Comparison of ENCODE assay signal across 41 mouse cellular contexts in genomic region chr10:40575912-40576634, GRCm38 (mm10). TPM values are rescaled to one million over a fixed set of nuclear protein-coding genes. Genes with fewer than 3 reads are reported as not detected.
DNase-seq lines count a peak whose midpoint lies in the region; ATAC-seq and TF ChIP-seq lines count a peak whose summit lies in the region.
"Had no signal": no experiment of that assay in that cellular context is flagged by ENCODE, and none has a peak within 500 bp of the region (broad histone marks: within the 10 kb centered on the region; RNA-seq: fewer than 3 reads in every experiment).

No protein-coding gene starts in this region.

- no peak overlapping the region for H3K4me3 ChIP-seq in liver, postnatal 0 days (ENCODE audit: low read depth, low read length)
- H3K4me3 ChIP-seq: forebrain, embryonic 13.5 days; hindbrain, embryonic 10.5 days; limb, embryonic 10.5 days; limb, embryonic 15.5 days; liver, embryonic 15.5 days; lung, embryonic 15.5 days; neural tube, embryonic 13.5 days; stomach, embryonic 15.5 days had no signal

- TF ChIP-seq EP300 in liver, postnatal 0 days (IDR thresholded peaks at IDR 0.05; ENCODE audit: low read depth) = no peak

- H3K36me3 ChIP-seq in liver, postnatal 0 days (replicated peaks; ENCODE audit: insufficient read depth, low read length) = no peaks in the 10 kb centered on the region
- H3K36me3 ChIP-seq: hindbrain, embryonic 10.5 days; limb, embryonic 10.5 days; limb, embryonic 15.5 days; liver, embryonic 15.5 days; lung, embryonic 15.5 days; neural tube, embryonic 13.5 days; stomach, embryonic 15.5 days had no signal

- peak; percentile 19 for DNase-seq in liver, postnatal 0 days
- no peak for DNase-seq in liver
- DNase-seq in urinary bladder, adult 18-20 months (ENCODE audit: low spot score in 2 of 2) = no peak
- no peak for DNase-seq in heart, adult 8-10 months (ENCODE audit: low spot score)
- DNase-seq in kidney, adult 18-20 months = no peak
- DNase-seq: adrenal gland, adult 2 months; adrenal gland, postnatal 36 days; B cell, adult 2 months; cerebellum, adult 2 months; cerebellum, postnatal 14 days; gastrocnemius, postnatal 10 days; kidney, adult 8-10 months; kidney, postnatal 4 days; lung, postnatal 4 days; right cerebral cortex, postnatal 14 days had no signal

- no peak overlapping the region for H3K9ac ChIP-seq in liver, postnatal 0 days (replicated peaks)
- H3K9ac ChIP-seq: forebrain, embryonic 13.5 days; limb, embryonic 15.5 days; liver, embryonic 15.5 days; lung, embryonic 15.5 days; neural tube, embryonic 13.5 days; stomach, embryonic 15.5 days had no signal

- no peaks in the 10 kb centered on the region for H3K9me3 ChIP-seq in liver, postnatal 0 days (ENCODE audit: low read length)
- H3K9me3 ChIP-seq: forebrain, embryonic 13.5 days; hindbrain, embryonic 10.5 days; limb, embryonic 10.5 days; limb, embryonic 15.5 days; liver, embryonic 15.5 days; lung, embryonic 15.5 days; neural tube, embryonic 13.5 days; stomach, embryonic 15.5 days had no signal

- no peak overlapping the region for H3K4me2 ChIP-seq in liver, postnatal 0 days (ENCODE audit: low read depth, low read length)
- H3K4me2 ChIP-seq: forebrain, embryonic 13.5 days; heart, embryonic 11.5 days; limb, embryonic 15.5 days; liver, embryonic 15.5 days; lung, embryonic 15.5 days; midbrain, embryonic 11.5 days; neural tube, embryonic 13.5 days; stomach, embryonic 15.5 days had no signal

- no peak for TF ChIP-seq CTCF in liver, postnatal 0 days (IDR thresholded peaks at IDR 0.05; ENCODE audit: low read depth)

- peak; percentile 13; the same call in 1 of the 2 replicates for ATAC-seq in liver, postnatal 0 days
- peak; percentile 98 for ATAC-seq in common myeloid progenitor, adult 5-6 weeks (replicated peaks; ENCODE audit: low read depth, poor library complexity, severe bottlenecking)
- peak; percentile 99 for ATAC-seq in megakaryocyte progenitor cell, adult 5-6 weeks (replicated peaks; ENCODE audit: poor library complexity)
- ATAC-seq: activated CD4-positive, CD25-positive, alpha-beta regulatory T cell, adult 4 months; forebrain, embryonic 13.5 days; hindbrain, embryonic 16.5 days had no signal

- no peaks in the 10 kb centered on the region for H3K27me3 ChIP-seq in liver, postnatal 0 days (ENCODE audit: insufficient read depth, low read length)
- H3K27me3 ChIP-seq: forebrain, embryonic 13.5 days; limb, embryonic 15.5 days; liver, embryonic 15.5 days; lung, embryonic 15.5 days; neural tube, embryonic 13.5 days; stomach, embryonic 15.5 days had no signal

- no peak overlapping the region for H3K27ac ChIP-seq in liver, postnatal 0 days (ENCODE audit: low read depth)
- H3K27ac ChIP-seq: forebrain, embryonic 13.5 days; hindbrain, embryonic 10.5 days; kidney, postnatal 0 days; limb, embryonic 10.5 days; limb, embryonic 15.5 days; liver, embryonic 15.5 days; lung, embryonic 15.5 days; neural tube, embryonic 13.5 days; stomach, embryonic 15.5 days had no signal

- 55% methylated on average over 7 of the region's 7 CpGs for WGBS in liver, postnatal 0 days (ENCODE audit: insufficient replicate concordance)

- no peaks in the 10 kb centered on the region for H3K4me1 ChIP-seq in liver, postnatal 0 days (ENCODE audit: insufficient read depth)
- H3K4me1 ChIP-seq: forebrain, embryonic 13.5 days; hindbrain, embryonic 10.5 days; limb, embryonic 10.5 days; limb, embryonic 15.5 days; liver, embryonic 15.5 days; lung, embryonic 15.5 days; neural tube, embryonic 13.5 days; stomach, embryonic 15.5 days had no signal

RNA-seq across cellular contexts. Expression of gene Slc22a16, which starts 5.9 kb away (rescaled TPM):
- not detected in 2 replicates for polyA plus RNA-seq in liver, postnatal 0 days (2015; fragmentation: Nextera tagmentation; extraction: Ambion mirVana)
- not detected in 2 replicates for total RNA-seq in common myeloid progenitor, adult 5-6 weeks (2017)
- not detected in 2 replicates for total RNA-seq in megakaryocyte progenitor cell, adult 5-6 weeks (2015)
- not detected in 2 replicates for total RNA-seq in megakaryocyte progenitor cell, adult 5-6 weeks (2017)
- not detected for total RNA-seq in heart, adult 8-10 months (2022)
- total RNA-seq: adrenal gland, adult 2 months; adrenal gland, postnatal 36 days; ES-E14; gastrocnemius, postnatal 10 days; layer of hippocampus, adult 8-10 months; layer of hippocampus, postnatal 25 days; left cerebral cortex, postnatal 10 days; midbrain, postnatal 0 days had no signal
- polyA plus RNA-seq: activated CD4-positive, CD25-positive, alpha-beta regulatory T cell, adult 4 months; adrenal gland, adult 2 months; brain, embryonic 14.5 days; cerebellum, adult 2 months; embryonic facial prominence, embryonic 11.5 days; forebrain, embryonic 13.5 days; heart, embryonic 11.5 days; heart, postnatal 0 days; hindbrain, embryonic 10.5 days; hindbrain, embryonic 16.5 days; intestine, embryonic 14.5 days; kidney, postnatal 0 days; limb, embryonic 10.5 days; limb, embryonic 15.5 days; liver, embryonic 15.5 days; lung, embryonic 15.5 days; midbrain, embryonic 11.5 days; midbrain, postnatal 0 days; neural tube, embryonic 13.5 days; small intestine, adult 2 months; stomach, embryonic 15.5 days; urinary bladder, adult 2 months had no signal

RNA-seq across cellular contexts. Expression of gene Ddo, which starts 53.7 kb away (rescaled TPM):
- 0.86 and 1.2 TPM in 2 replicates for polyA plus RNA-seq in liver, postnatal 0 days (2015; fragmentation: Nextera tagmentation; extraction: Ambion mirVana)
- not detected in 2 replicates for total RNA-seq in common myeloid progenitor, adult 5-6 weeks (2017)
- not detected in 2 replicates for total RNA-seq in megakaryocyte progenitor cell, adult 5-6 weeks (2015)
- total RNA-seq in megakaryocyte progenitor cell, adult 5-6 weeks (2017) = not detected in 2 replicates
- total RNA-seq in heart, adult 8-10 months (2022) = 10 to 100 TPM; 29.8 to 39.9 (median 33.4) TPM
- total RNA-seq: ES-E14 had no signal
- polyA plus RNA-seq: activated CD4-positive, CD25-positive, alpha-beta regulatory T cell, adult 4 months had no signal

Comparison
In these comparisons a context has a peak if more than half of its experiments do, and no peak if none do; other contexts are left out.
1. ATAC-seq: peak in every context shown above with its lines; median percentile 99 in megakaryocyte progenitor cell, adult 5-6 weeks; 98 in common myeloid progenitor, adult 5-6 weeks; 13 in liver, postnatal 0 days.
2. RNA of gene Ddo, which starts 53.7 kb away (total RNA-seq): 29.8 to 39.9 TPM in heart, adult 8-10 months; not detected in common myeloid progenitor, adult 5-6 weeks and not detected in megakaryocyte progenitor cell, adult 5-6 weeks; every median in the first group is over 10 times any median in the second.